Mouse (Mus musculus) heart, embryonic 12.5 days (tissue): ENCODE data around the gene Abca14. TPM values are rescaled to one million over a fixed set of nuclear protein-coding genes. Genes with fewer than 3 reads are reported as not detected.

Experiments
- ATAC-seq: fragments of 200-750 bp; cut with Nextera tagmentation; 2 replicates; pipeline ENCODE4 v1.8.0; 2017; ENCODE audit warnings: moderate TSS enrichment, moderate library complexity; ENCODE audit not compliant: insufficient number of reproducible peaks, low FRiP score
- H3K27ac ChIP-seq: fragments of 300-500 bp; sonication (generic); 2 replicates; pipeline ENCODE4 v1.5.1; 2016; ENCODE audit warnings: mild to moderate bottlenecking, moderate library complexity; ENCODE audit not compliant: poor library complexity, severe bottlenecking
- H3K27me3 ChIP-seq: fragments of 300-500 bp; sonication (generic); replicated peaks from 2 replicates; pipeline ENCODE4 v1.6.1; 2016; ENCODE audit warnings: mild to moderate bottlenecking, moderate library complexity
- H3K36me3 ChIP-seq: fragments of 300-500 bp; sonication (generic); 2 replicates; pipeline ENCODE4 v1.6.1; 2016; ENCODE audit warnings: mild to moderate bottlenecking, moderate library complexity
- H3K4me1 ChIP-seq: fragments of 300-500 bp; sonication (generic); replicated peaks from 2 replicates; pipeline ENCODE4 v1.6.1; 2016; ENCODE audit warnings: mild to moderate bottlenecking
- H3K4me2 ChIP-seq: fragments of 300-500 bp; sonication (generic); 2 replicates; pipeline ENCODE4 v1.6.1; 2016; ENCODE audit warnings: mild to moderate bottlenecking, moderate library complexity
- H3K4me3 ChIP-seq: fragments of 300-500 bp; sonication (generic); 2 replicates; pipeline ENCODE4 v1.5.1; 2016; ENCODE audit warnings: mild to moderate bottlenecking
- H3K9ac ChIP-seq: fragments of 300-500 bp; sonication (generic); 2 replicates; pipeline ENCODE4 v1.6.1; 2016; ENCODE audit warnings: mild to moderate bottlenecking, moderate library complexity
- H3K9me3 ChIP-seq: fragments of 300-500 bp; sonication (generic); replicated peaks from 2 replicates; pipeline ENCODE4 v1.6.1; 2016; ENCODE audit warnings: mild to moderate bottlenecking, moderate library complexity
- WGBS: fragments of 180-500 bp; shearing (Covaris S2); methylation state at CpG from one replicate; pipeline ENCODE4 v1.1.7; 2016; 5-methylcytosine and 5-hydroxymethylcytosine counted together
- polyA plus RNA-seq: library from polyadenylated mRNA; unstranded; fragments of >200 nt; fragmentation: Nextera tagmentation; extraction: Ambion mirVana; gene quantifications from 2 replicates; pipeline ENCODE4 v1.2.1, GENCODE M21; 2016

The Abca14 gene
- polyA plus RNA-seq, 1 experiment from 2014 or later: not detected

DNA sequence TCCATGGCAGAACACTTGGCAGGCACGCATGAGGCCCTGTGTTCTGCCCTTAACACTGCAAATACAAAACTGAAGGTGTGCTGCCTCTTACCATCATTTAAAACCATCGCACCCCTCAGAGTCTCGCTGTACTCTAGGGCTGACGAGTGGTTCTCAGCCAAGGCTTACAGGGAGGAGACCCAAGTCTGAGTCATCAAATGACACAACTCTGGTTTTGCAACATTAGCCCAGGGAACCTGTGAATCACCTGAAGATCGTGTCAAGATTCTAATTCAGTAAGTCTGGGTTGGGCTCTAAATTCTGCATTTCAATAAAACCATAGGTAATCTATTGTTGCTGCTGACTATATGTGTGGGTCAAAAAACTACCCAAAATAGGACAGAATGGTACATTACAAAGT is 23.2 kb upstream of the Abca14 start:
- H3K9ac ChIP-seq: no peak overlapping the region
- no peaks in the 10 kb centered on the region for H3K36me3 ChIP-seq
- WGBS: 76% methylated on average over 5 of the region's 5 CpGs
- no peak overlapping the region for H3K4me3 ChIP-seq
- H3K9me3 ChIP-seq: no peaks in the 10 kb centered on the region
- no peak overlapping the region for H3K4me2 ChIP-seq
- H3K4me1 ChIP-seq: no peaks in the 10 kb centered on the region
- H3K27ac ChIP-seq: no peak overlapping the region
- ATAC-seq: no peak
- H3K27me3 ChIP-seq: no peaks in the 10 kb centered on the region

DNA sequence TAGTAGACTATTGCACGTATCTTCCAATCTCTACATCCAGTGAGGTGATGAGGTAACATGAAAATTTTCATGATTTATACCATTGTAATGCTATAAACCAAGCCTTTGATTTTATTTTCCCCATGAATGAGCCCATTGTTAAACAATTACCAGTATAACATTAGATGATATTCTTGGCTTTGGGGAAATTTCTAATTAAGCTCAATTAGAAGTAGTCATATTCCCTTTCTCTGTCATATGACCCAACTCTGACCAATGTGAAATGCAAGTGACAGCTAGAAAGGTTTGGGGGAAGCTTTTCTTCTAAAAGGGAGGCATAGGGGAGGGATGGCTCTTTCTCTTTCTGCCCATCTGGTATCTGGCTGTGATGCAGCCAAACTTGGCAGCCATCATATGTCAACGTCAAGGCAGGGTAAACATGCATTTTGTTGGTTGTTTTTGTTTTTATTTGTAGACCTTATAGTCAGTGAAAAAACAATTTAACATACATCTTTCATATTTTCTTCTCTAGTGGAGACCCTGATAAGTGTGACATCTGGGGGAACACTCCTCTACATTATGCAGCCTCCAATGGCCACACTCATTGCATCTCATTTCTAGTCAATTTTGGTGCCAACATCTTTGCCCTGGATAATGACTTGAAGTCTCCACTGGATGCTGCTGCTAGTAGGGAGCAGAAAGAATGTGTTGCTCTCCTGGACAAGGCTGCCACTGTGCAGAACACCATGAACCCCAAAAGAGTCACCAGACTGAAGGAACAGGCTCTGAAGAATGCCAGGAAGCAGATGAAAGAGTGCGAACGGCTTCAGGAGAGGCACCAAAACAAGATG is 22.1 kb upstream of the Abca14 start:
- WGBS: 93% methylated on average over 4 of the region's 4 CpGs
- no peak for ATAC-seq

DNA sequence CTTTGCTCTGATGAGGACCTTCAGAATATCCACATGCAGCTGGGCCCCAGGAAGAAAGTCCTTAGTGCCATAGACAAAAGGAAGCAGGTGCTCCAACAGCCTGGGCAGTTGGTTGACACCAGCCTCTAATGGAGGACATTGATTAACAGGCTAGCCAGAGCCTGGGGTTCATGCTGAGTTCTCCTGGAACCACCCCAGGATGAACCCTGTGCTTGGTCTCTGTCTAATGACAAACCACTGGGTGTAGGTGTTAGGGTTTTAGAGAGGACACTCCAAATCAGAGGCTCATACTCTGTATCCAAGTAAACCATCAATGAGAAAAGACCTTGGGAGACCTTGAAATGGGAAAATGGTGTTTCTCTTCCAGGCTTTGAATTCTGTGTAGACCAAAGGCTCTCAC is 20.9 kb upstream of the Abca14 start:
- H3K36me3 ChIP-seq: no peaks in the 10 kb centered on the region
- H3K9ac ChIP-seq: no peak overlapping the region
- H3K4me2 ChIP-seq: no peak overlapping the region
- no peaks in the 10 kb centered on the region for H3K4me1 ChIP-seq
- ATAC-seq: no peak
- no peak overlapping the region for H3K4me3 ChIP-seq
- H3K9me3 ChIP-seq: no peaks in the 10 kb centered on the region
- no peak overlapping the region for H3K27ac ChIP-seq
- H3K27me3 ChIP-seq: no peaks in the 10 kb centered on the region

More for the DNA sequence above, 22.1 kb upstream of the Abca14 start:
- Histone ChIP-seq H3K9me3 (no peaks in the 10 kb centered on the region), H3K4me2 (no peak overlapping the region), H3K9ac (no peak overlapping the region), H3K27me3 (no peaks in the 10 kb centered on the region), H3K36me3 (no peaks in the 10 kb centered on the region), H3K4me3 (no peak overlapping the region), H3K27ac (no peak overlapping the region), H3K4me1 (no peaks in the 10 kb centered on the region)

DNA sequence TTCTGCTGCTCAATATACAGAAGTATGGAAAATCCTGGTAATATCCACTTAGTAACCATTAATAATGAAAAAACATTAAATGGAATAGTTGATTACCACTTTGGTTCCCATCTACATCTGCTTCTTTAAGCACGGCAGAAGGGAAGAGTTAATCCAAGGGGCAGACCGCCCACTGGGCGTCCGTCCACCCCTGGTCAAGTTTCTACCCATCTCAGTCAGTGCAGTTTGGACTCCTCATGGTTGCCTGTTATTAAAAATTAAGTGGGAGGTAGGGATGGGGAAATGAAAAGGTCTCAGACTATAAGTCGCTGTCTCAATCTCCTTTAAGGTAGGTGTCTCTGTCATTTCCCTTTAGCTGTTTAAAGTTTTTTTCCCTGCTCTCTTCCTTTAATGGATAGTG is 14.8 kb upstream of the Abca14 start:
- Histone ChIP-seq H3K4me2 (no peak overlapping the region), H3K36me3 (no peaks in the 10 kb centered on the region), H3K9me3 (no peaks in the 10 kb centered on the region), H3K4me3 (no peak overlapping the region), H3K27ac (no peak overlapping the region), H3K4me1 (peaks cover 12% of the 10 kb centered on the region; the same call in 1 of the 2 replicates), H3K9ac (no peak overlapping the region), H3K27me3 (no peaks in the 10 kb centered on the region)
- WGBS: 90% methylated on average over 5 of the region's 5 CpGs
- ATAC-seq: no peak

DNA sequence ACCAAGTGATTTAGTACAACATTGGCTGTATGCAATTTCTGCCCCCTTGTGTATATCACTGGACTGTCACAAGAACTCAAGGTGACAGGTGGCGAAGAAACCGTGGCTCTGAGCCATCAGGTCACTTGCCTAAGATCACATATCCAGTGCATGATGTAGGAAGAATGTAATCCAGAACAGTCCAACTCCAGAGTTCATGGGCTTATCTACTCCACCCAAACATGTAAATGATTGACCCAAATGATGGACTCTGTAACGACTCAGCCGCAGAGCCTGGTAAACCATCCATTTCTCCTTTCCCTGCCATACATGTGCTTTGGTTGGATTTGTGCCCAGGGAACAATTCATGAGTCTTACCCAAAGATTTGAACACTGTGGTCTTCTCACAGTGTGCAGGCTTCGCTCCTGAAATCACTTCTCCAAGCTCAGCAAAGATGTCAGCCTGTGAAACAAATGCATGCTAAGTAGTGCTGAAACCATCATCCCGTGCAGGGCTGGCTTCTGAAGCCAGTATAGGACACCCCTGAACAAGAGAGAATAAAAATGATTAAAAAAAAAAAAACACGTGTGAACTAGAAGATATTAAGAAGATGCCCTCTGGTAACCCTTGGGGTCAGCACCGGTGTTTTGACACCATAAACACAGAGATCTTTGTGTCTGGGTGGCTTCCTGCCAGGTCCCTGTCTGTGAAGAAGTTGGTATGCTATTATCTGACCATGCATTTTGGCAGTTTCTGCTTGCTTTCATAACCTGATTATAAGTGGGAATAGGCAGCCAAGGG is 14.2 kb upstream of the Abca14 start:
- H3K4me1 ChIP-seq: peaks cover 12% of the 10 kb centered on the region; the same call in 1 of the 2 replicates
- H3K27ac ChIP-seq: 0 out of 2 replicates have a peak overlapping the region, but pooled peaks have one; percentile 7
- no peak for ATAC-seq
- H3K4me2 ChIP-seq: no peak overlapping the region
- no peak overlapping the region for H3K4me3 ChIP-seq
- 57% methylated on average over 8 of the region's 8 CpGs for WGBS
- H3K9me3 ChIP-seq: no peaks in the 10 kb centered on the region
- no peaks in the 10 kb centered on the region for H3K36me3 ChIP-seq
- no peak overlapping the region for H3K9ac ChIP-seq
- H3K27me3 ChIP-seq: no peaks in the 10 kb centered on the region

DNA sequence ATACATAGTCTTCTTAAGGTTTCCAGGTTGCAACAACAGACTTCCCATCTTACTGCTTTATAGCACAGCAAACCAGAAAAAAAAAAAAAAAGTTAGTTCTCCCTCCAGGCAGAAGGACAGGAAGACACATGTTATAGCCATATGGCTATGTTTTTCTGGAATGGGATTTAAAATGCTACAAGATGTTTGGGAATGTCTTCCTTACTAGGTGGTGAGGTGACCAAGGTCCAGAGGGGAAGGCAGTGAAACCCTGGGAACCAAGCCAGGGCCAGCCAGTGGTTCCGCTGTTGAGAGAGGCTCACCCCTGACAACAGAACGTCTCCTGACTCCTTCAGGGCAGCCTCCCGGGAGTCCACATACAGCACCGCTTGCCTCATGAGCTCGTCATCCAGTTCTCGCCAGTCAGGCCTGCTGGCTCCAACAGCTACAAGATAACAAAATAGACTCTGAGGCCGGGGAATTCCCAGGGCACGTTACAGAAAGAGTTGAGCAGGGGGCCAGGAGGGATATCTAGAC is 13.6 kb upstream of the Abca14 start:
- Histone ChIP-seq H3K9me3 (no peaks in the 10 kb centered on the region), H3K27ac (no peak overlapping the region), H3K4me2 (no peak overlapping the region), H3K9ac (no peak overlapping the region), H3K4me1 (peaks cover 12% of the 10 kb centered on the region; the same call in 1 of the 2 replicates), H3K36me3 (no peaks in the 10 kb centered on the region), H3K4me3 (no peak overlapping the region), H3K27me3 (no peaks in the 10 kb centered on the region)
- ATAC-seq: 0 out of 2 replicates have a peak, but pooled peaks have one; percentile 53
- WGBS: 11% methylated on average over 8 of the region's 8 CpGs

DNA sequence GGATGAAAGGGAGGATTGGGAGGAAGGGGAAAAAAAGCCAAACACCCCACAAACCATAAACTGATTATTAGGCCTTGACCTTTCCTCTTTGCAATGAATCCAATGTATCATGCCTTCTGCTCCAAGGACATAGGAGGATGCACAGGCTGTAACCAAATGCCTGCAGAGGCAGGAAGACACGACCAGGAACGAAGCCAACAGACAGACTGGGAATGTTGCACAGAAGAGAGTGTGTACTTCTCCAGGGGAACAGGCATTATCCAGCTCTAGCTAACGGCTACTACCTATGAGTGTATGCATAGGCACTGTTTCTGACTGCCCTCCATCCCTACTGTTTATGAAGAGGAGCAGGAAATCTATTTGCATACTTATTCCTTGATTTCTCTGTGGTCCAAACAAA is 11.6 kb upstream of the Abca14 start:
- H3K27me3 ChIP-seq: no peaks in the 10 kb centered on the region
- no peaks in the 10 kb centered on the region for H3K9me3 ChIP-seq
- no peak overlapping the region for H3K4me2 ChIP-seq
- H3K4me1 ChIP-seq: peaks cover 12% of the 10 kb centered on the region; the same call in 1 of the 2 replicates
- H3K36me3 ChIP-seq: no peaks in the 10 kb centered on the region
- no peak overlapping the region for H3K4me3 ChIP-seq
- H3K9ac ChIP-seq: no peak overlapping the region
- no peak overlapping the region for H3K27ac ChIP-seq
- WGBS: 54% methylated on average over 3 of the region's 3 CpGs
- ATAC-seq: no peak

DNA sequence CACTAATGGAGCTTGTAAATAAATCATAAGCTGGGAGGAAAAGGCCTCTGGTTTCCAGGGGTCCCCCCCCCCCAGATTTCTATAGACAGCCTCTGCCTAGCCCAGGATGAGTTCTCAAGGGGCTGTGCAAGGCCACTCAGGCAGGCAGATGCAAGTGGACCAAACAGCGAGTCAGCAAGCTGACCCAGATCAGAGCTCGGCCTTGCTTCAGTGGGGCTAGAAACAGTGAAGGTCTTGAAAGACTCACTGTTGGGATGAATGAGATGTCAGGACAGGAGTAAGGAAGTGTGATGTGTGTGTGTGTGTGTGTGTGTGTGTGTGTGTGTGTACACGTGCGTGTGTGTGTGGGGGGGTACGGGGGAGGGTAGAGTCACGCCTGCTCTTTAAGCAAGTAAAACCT is 10.9 kb upstream of the Abca14 start:
- Histone ChIP-seq H3K27ac (no peak overlapping the region), H3K9me3 (no peaks in the 10 kb centered on the region), H3K4me3 (no peak overlapping the region), H3K36me3 (no peaks in the 10 kb centered on the region), H3K9ac (no peak overlapping the region), H3K4me1 (peaks cover 12% of the 10 kb centered on the region; the same call in 1 of the 2 replicates), H3K27me3 (no peaks in the 10 kb centered on the region), H3K4me2 (no peak overlapping the region)
- WGBS: 71% methylated on average over 6 of the region's 6 CpGs
- ATAC-seq: no peak

DNA sequence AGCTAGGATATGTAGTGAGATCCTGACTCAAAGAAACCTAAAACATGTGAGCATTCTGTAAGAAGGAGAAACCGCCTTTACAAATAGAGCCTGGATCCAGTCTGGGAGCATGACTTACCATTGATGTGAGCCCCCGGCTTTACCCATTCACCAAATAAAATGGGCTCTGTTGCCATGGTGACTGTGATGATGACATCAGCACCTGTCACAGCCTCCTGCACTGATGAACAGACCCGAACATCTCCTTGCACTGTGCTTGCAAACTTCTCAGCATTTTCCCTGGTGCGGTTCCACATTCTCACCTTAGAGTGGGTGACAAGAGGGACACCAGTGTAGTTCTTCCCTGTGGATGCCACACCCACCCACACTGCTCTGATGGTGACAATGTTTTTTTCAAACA is 8.6 kb upstream of the Abca14 start:
- Histone ChIP-seq H3K36me3 (no peaks in the 10 kb centered on the region), H3K9ac (no peak overlapping the region), H3K27me3 (peaks cover 12% of the 10 kb centered on the region), H3K4me3 (no peak overlapping the region), H3K4me2 (no peak overlapping the region), H3K27ac (no peak overlapping the region), H3K4me1 (peaks cover 11% of the 10 kb centered on the region; the same call in 1 of the 2 replicates), H3K9me3 (no peaks in the 10 kb centered on the region)
- ATAC-seq: no peak
- 83% methylated on average over 4 of the region's 4 CpGs for WGBS

DNA sequence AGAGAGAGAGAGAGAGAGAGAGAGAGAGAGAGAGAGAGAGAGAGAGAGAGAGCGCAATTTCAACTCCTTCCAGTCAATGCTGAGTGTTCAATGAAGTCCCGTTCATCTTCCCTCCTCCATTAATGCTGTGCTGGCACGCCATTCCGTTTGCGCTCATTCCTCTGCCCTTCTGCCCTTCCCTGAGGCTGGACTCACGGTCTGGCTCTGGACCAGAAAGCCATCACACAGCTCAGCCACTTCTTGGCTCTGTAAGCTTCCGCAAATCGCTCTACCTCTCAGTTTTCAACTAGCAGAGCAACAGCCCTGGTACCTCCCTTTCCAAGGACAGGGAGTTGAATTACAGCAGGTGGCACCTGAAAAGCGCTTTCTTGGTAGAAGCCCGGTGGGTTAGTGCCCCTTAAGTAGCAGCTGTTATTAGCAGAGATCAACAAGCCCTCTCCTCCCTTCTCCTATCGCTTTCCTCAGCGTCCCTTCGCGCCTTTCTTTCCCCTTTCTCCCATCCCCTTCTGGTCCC is 2.5 kb upstream of the Abca14 start:
- H3K27me3 ChIP-seq: peaks cover 41% of the 10 kb centered on the region
- peak overlapping the region; percentile 28 for H3K4me3 ChIP-seq
- WGBS: 3% methylated on average over 14 of the region's 14 CpGs
- ATAC-seq: no peak
- H3K4me2 ChIP-seq: peak overlapping the region; percentile 63
- peaks cover 12% of the 10 kb centered on the region; the same call in 1 of the 2 replicates for H3K4me1 ChIP-seq
- H3K9me3 ChIP-seq: no peaks in the 10 kb centered on the region; the same call in 1 of the 2 replicates
- no peak overlapping the region for H3K27ac ChIP-seq
- no peak overlapping the region for H3K9ac ChIP-seq
- no peaks in the 10 kb centered on the region for H3K36me3 ChIP-seq

DNA sequence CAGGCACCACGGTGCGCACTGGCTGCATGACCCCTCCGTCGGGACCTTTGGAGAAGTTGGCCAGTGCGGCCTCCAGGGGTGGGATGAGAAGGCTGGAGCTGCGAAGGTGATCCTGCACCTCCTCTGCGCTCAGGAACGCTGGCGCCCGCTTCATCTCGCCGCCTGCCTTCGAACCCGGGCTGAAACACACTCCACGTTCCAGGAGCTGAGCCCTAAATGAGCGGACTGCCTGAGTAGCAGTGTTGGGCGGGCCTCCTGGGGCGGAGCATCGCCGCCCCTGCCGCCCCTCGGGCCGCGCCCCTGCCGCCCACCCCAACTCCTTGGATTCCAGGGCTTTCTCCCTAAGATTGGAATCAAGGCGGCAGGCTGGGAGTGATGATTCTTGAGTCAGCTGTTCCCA is 2.0 kb upstream of the Abca14 start, which contains the start of gene Crym:
Gene Crym, minus strand, starts transcription at position 341 of the 400 bp plus-strand sequence.
- Histone ChIP-seq H3K4me2 (peak within 1 kb of the TSS; percentile 63), H3K27ac (no peak within 1 kb of the TSS), H3K9ac (no peak within 1 kb of the TSS), H3K36me3 (no peaks in the 10 kb centered on the region), H3K4me1 (peaks cover 12% of the 10 kb centered on the region; the same call in 1 of the 2 replicates), H3K4me3 (peak within 1 kb of the TSS; percentile 28), H3K27me3 (peaks cover 41% of the 10 kb centered on the region), H3K9me3 (no peaks in the 10 kb centered on the region; the same call in 1 of the 2 replicates)
- under 1% methylated on average over 26 of the region's 26 CpGs for WGBS
- no peak for ATAC-seq
